Comparison of ENCODE assay signal across 15 mouse cellular contexts in the genomic region with DNA sequence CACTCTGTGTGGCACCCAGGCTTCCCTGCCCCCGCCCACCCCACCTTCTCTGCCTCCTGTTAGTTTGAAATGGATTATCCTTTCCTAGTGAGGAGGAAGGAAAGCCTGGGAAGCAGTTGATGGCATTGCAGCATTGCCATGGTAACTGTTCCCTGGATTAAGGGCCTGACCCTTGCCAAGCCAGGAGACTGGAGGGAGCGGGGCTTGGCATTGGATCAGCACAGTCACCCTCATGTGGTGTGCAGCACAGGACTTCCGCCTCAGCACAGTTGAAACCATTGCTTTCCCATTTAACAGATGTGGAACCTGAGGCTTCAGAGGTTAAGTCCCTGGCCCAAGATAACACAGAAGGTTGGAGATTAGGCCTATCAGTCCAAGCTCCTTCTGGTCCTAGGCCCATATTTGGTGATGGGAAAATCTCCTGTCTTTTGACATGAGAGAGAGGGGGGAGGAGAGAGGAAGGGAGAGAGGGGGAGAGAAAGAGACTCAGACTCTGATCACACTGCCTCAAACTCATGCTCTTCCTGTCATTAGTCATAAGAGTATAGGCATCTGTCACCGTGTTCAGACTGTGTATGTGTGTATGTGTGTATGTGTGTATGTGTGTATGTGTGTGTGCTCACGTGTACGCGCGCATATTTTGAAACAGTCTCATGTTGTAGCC. TPM values are rescaled to one million over a fixed set of nuclear protein-coding genes. Genes with fewer than 3 reads are reported as not detected.
DNase-seq lines count a peak whose midpoint lies in the region; ATAC-seq and TF ChIP-seq lines count a peak whose summit lies in the region.
"Had no signal": no experiment of that assay in that cellular context is flagged by ENCODE, and none has a peak within 500 bp of the region (broad histone marks: within the 10 kb centered on the region; RNA-seq: fewer than 3 reads in every experiment).

No protein-coding gene starts in this region.

- peaks cover 30% of the 10 kb centered on the region; the same call in 1 of the 2 replicates for H3K36me3 ChIP-seq in kidney, postnatal 0 days (ENCODE audit: insufficient read depth, low read length)
- H3K36me3 ChIP-seq in liver, embryonic 12.5 days: peaks cover 51% of the 10 kb centered on the region

- TF ChIP-seq CTCF in kidney, postnatal 0 days (IDR thresholded peaks at IDR 0.05; ENCODE audit: low read depth): no peak

- 90% methylated on average over 8 of the region's 8 CpGs for WGBS in kidney, postnatal 0 days
- 79% methylated on average over 8 of the region's 8 CpGs for WGBS in liver, embryonic 12.5 days (ENCODE audit: insufficient replicate concordance)

- H3K27ac ChIP-seq in kidney, postnatal 0 days: peak overlapping the region; percentile 31; the same call in 1 of the 2 replicates
- H3K27ac ChIP-seq in liver, embryonic 12.5 days: peak overlapping the region; percentile 41; the same call in 1 of the 2 replicates
- H3K27ac ChIP-seq: embryonic facial prominence, embryonic 12.5 days; midbrain, embryonic 12.5 days; stomach, embryonic 15.5 days had no signal

- no peak for ATAC-seq in kidney, postnatal 0 days (replicated peaks; ENCODE audit: low FRiP score, low read depth)
- ATAC-seq in liver, embryonic 12.5 days: no peak

- no peak overlapping the region for H3K4me3 ChIP-seq in kidney, postnatal 0 days (replicated peaks; ENCODE audit: low read depth, low read length)
- no peak overlapping the region for H3K4me3 ChIP-seq in liver, embryonic 12.5 days
- H3K4me3 ChIP-seq: embryonic facial prominence, embryonic 12.5 days; midbrain, embryonic 12.5 days; neural tube, embryonic 15.5 days; stomach, embryonic 15.5 days had no signal

- H3K4me1 ChIP-seq in kidney, postnatal 0 days (replicated peaks; ENCODE audit: insufficient read depth, low read length): peaks cover 21% of the 10 kb centered on the region
- peaks cover 91% of the 10 kb centered on the region for H3K4me1 ChIP-seq in liver, embryonic 12.5 days

- no peak overlapping the region for H3K9ac ChIP-seq in kidney, postnatal 0 days (ENCODE audit: low read depth, low read length)
- H3K9ac ChIP-seq in liver, embryonic 12.5 days: no peak overlapping the region
- H3K9ac ChIP-seq: embryonic facial prominence, embryonic 12.5 days; midbrain, embryonic 12.5 days; neural tube, embryonic 15.5 days; stomach, embryonic 15.5 days had no signal

- H3K4me2 ChIP-seq in kidney, postnatal 0 days (ENCODE audit: low read length): no peak overlapping the region
- no peak overlapping the region for H3K4me2 ChIP-seq in liver, embryonic 12.5 days
- H3K4me2 ChIP-seq: embryonic facial prominence, embryonic 12.5 days; midbrain, embryonic 12.5 days; neural tube, embryonic 15.5 days; stomach, embryonic 15.5 days had no signal

- no peaks in the 10 kb centered on the region for H3K9me3 ChIP-seq in kidney, postnatal 0 days (replicated peaks; ENCODE audit: low read length)
- H3K9me3 ChIP-seq in liver, embryonic 12.5 days (replicated peaks): no peaks in the 10 kb centered on the region
- H3K9me3 ChIP-seq: embryonic facial prominence, embryonic 12.5 days; midbrain, embryonic 12.5 days; neural tube, embryonic 15.5 days; stomach, embryonic 15.5 days had no signal

- peak; percentile 48 to 61 for DNase-seq in cerebellum, postnatal 10 days
- no peak for DNase-seq in cerebellum, adult 11 months
- DNase-seq in kidney, postnatal 0 days (ENCODE audit: low spot score): no peak
- DNase-seq in kidney, postnatal 14 days: no peak
- DNase-seq in Muller cell, postnatal 12 days (ENCODE audit: inconsistent ontology term): peak; percentile 33
- DNase-seq in urinary bladder, adult 2 months (ENCODE audit: low spot score): no peak
- no peak for DNase-seq in left cerebral cortex, adult 11 months (ENCODE audit: low spot score)
- DNase-seq: cerebellum, adult 8-10 months; right cerebral cortex, postnatal 25 days had no signal

- H3K27me3 ChIP-seq in kidney, postnatal 0 days (ENCODE audit: insufficient read depth, low read length): no peaks in the 10 kb centered on the region
- no peaks in the 10 kb centered on the region for H3K27me3 ChIP-seq in liver, embryonic 12.5 days (replicated peaks)
- H3K27me3 ChIP-seq: CH12.LX; embryonic facial prominence, embryonic 12.5 days; midbrain, embryonic 12.5 days; neural tube, embryonic 15.5 days; stomach, embryonic 15.5 days had no signal

RNA-seq across cellular contexts. Expression of gene B230217C12Rik, which starts 19.0 kb away (rescaled TPM):
- polyA plus RNA-seq in kidney, postnatal 0 days (2015; fragmentation: Nextera tagmentation; extraction: Ambion mirVana): 5.1 and 5.6 TPM in 2 replicates
- polyA plus RNA-seq in liver, embryonic 12.5 days (2016; fragmentation: Nextera tagmentation; extraction: Ambion mirVana): 1.1 and 1.3 TPM in 2 replicates
- 3.8 and 5.6 TPM in 2 replicates for polyA plus RNA-seq in urinary bladder, adult 2 months (2012; rRNA removed)

RNA-seq across cellular contexts. Expression of gene Lasp1, which starts 22.7 kb away (rescaled TPM):
- polyA plus RNA-seq in kidney, postnatal 0 days (2015; fragmentation: Nextera tagmentation; extraction: Ambion mirVana): 87.7 and 96.4 TPM in 2 replicates
- polyA plus RNA-seq in liver, embryonic 12.5 days (2016; fragmentation: Nextera tagmentation; extraction: Ambion mirVana): 36.9 and 37.6 TPM in 2 replicates
- polyA plus RNA-seq in urinary bladder, adult 2 months (2012; rRNA removed): 101 and 108 TPM in 2 replicates

RNA-seq across cellular contexts. Expression of gene Rpl23, which starts 39.3 kb away (rescaled TPM):
- polyA plus RNA-seq in kidney, postnatal 0 days (2015; fragmentation: Nextera tagmentation; extraction: Ambion mirVana): 716 and 863 TPM in 2 replicates
- 462 and 473 TPM in 2 replicates for polyA plus RNA-seq in liver, embryonic 12.5 days (2016; fragmentation: Nextera tagmentation; extraction: Ambion mirVana)
- 911 and 1,027 TPM in 2 replicates for polyA plus RNA-seq in urinary bladder, adult 2 months (2012; rRNA removed)

RNA-seq across cellular contexts. Expression of gene 1700001P01Rik, which starts 45.8 kb away (rescaled TPM):
- not detected in 2 replicates for polyA plus RNA-seq in kidney, postnatal 0 days (2015; fragmentation: Nextera tagmentation; extraction: Ambion mirVana)
- polyA plus RNA-seq in liver, embryonic 12.5 days (2016; fragmentation: Nextera tagmentation; extraction: Ambion mirVana): not detected in 2 replicates
- 0.13 and 0.41 TPM in 2 replicates for polyA plus RNA-seq in urinary bladder, adult 2 months (2012; rRNA removed)
- polyA plus RNA-seq: embryonic facial prominence, embryonic 12.5 days had no signal

RNA-seq across cellular contexts. Expression of gene Cwc25, which starts 55.2 kb away (rescaled TPM):
- polyA plus RNA-seq in kidney, postnatal 0 days (2015; fragmentation: Nextera tagmentation; extraction: Ambion mirVana): 13.9 and 14.8 TPM in 2 replicates
- polyA plus RNA-seq in liver, embryonic 12.5 days (2016; fragmentation: Nextera tagmentation; extraction: Ambion mirVana): 10.7 and 10.9 TPM in 2 replicates
- polyA plus RNA-seq in urinary bladder, adult 2 months (2012; rRNA removed): 15.3 and 16.6 TPM in 2 replicates

Comparison
In these comparisons a context has a peak if more than half of its experiments do, and no peak if none do; other contexts are left out.
1. DNase-seq: peak in cerebellum, postnatal 10 days (2 of 2) and Muller cell, postnatal 12 days (single experiment); none in cerebellum, adult 11 months (single experiment), kidney, postnatal 0 days (single experiment), kidney, postnatal 14 days (single experiment), urinary bladder, adult 2 months (single experiment) and left cerebral cortex, adult 11 months (single experiment).